Mouse (Mus musculus) liver, embryonic 12.5 days (tissue): ENCODE data around the gene Olfr731. TPM values are rescaled to one million over a fixed set of nuclear protein-coding genes. Genes with fewer than 3 reads are reported as not detected.

Experiments used
- ATAC-seq: fragments of 200-750 bp; cut with Nextera tagmentation; 2 replicates; pipeline ENCODE4 v1.8.0; 2017; ENCODE audit warnings: moderate number of reproducible peaks, mild to moderate bottlenecking, moderate library complexity
- H3K27ac ChIP-seq: fragments of 300-500 bp; sonication (generic); 2 replicates; pipeline ENCODE4 v1.5.1; 2016; ENCODE audit warnings: mild to moderate bottlenecking
- H3K27me3 ChIP-seq: fragments of 300-500 bp; sonication (generic); replicated peaks from 2 replicates; pipeline ENCODE4 v1.6.1; 2016; ENCODE audit warnings: mild to moderate bottlenecking, moderate library complexity
- H3K36me3 ChIP-seq: fragments of 300-500 bp; sonication (generic); 2 replicates; pipeline ENCODE4 v1.6.1; 2016; ENCODE audit warnings: mild to moderate bottlenecking, moderate library complexity
- H3K4me1 ChIP-seq: fragments of 300-500 bp; sonication (generic); 2 replicates; pipeline ENCODE4 v1.6.1; 2016
- H3K4me2 ChIP-seq: fragments of 300-500 bp; sonication (generic); 2 replicates; pipeline ENCODE4 v1.6.1; 2016; ENCODE audit warnings: mild to moderate bottlenecking, moderate library complexity
- H3K4me3 ChIP-seq: fragments of 300-500 bp; sonication (generic); 2 replicates; pipeline ENCODE4 v1.5.1; 2016; ENCODE audit warnings: mild to moderate bottlenecking, moderate library complexity
- H3K9ac ChIP-seq: fragments of 300-500 bp; sonication (generic); 2 replicates; pipeline ENCODE4 v1.6.1; 2016; ENCODE audit warnings: mild to moderate bottlenecking, moderate library complexity
- H3K9me3 ChIP-seq: fragments of 300-500 bp; sonication (generic); replicated peaks from 2 replicates; pipeline ENCODE4 v1.6.1; 2016; ENCODE audit warnings: mild to moderate bottlenecking, moderate library complexity
- WGBS: fragments of 180-500 bp; shearing (Covaris S2); methylation state at CpG from one replicate; pipeline ENCODE4 v1.1.7; 2016; ENCODE audit not compliant: insufficient replicate concordance; 5-methylcytosine and 5-hydroxymethylcytosine counted together
- polyA plus RNA-seq: library from polyadenylated mRNA; unstranded; fragments of >200 nt; fragmentation: Nextera tagmentation; extraction: Ambion mirVana; gene quantifications from 2 replicates; pipeline ENCODE4 v1.2.1, GENCODE M21; 2016

Olfr731 gene
- not detected in 2 replicates for polyA plus RNA-seq

- no peak within 1 kb of the TSS for H3K4me2 ChIP-seq
- no peaks in the 10 kb centered on the region for H3K9me3 ChIP-seq
- 60% methylated on average over 4 of the region's 4 CpGs for WGBS
- H3K27ac ChIP-seq: no peak within 1 kb of the TSS
- H3K9ac ChIP-seq: no peak within 1 kb of the TSS
- no peak within 1 kb of the TSS for H3K4me3 ChIP-seq
- no peaks in the 10 kb centered on the region for H3K36me3 ChIP-seq
- no peaks in the 10 kb centered on the region for H3K4me1 ChIP-seq
- no peaks in the 10 kb centered on the region for H3K27me3 ChIP-seq
- ATAC-seq: no peak
Measured at GRCm38 (mm10) chr14:50241766-50242165, at the start of gene Olfr731. Gene Olfr731 (minus strand): TSS chr14:50241866.

- Histone ChIP-seq H3K36me3 (no peaks in the 10 kb centered on the region), H3K4me1 (no peaks in the 10 kb centered on the region), H3K9me3 (no peaks in the 10 kb centered on the region), H3K27me3 (no peaks in the 10 kb centered on the region), H3K27ac (no peak within 1 kb of the TSS), H3K4me2 (no peak within 1 kb of the TSS), H3K4me3 (no peak within 1 kb of the TSS), H3K9ac (no peak within 1 kb of the TSS)
- WGBS: 83% methylated on average over 1 of the region's 1 CpGs
- no peak for ATAC-seq
Measured at GRCm38 (mm10) chr14:50284106-50284505, 42.4 kb upstream of the Olfr731 start, which contains the start of gene Olfr732. Gene Olfr732 (minus strand): TSS chr14:50284206.

- Histone ChIP-seq H3K36me3 (no peaks in the 10 kb centered on the region), H3K4me3 (no peak within 1 kb of the TSS), H3K4me1 (no peaks in the 10 kb centered on the region), H3K9me3 (no peaks in the 10 kb centered on the region), H3K27me3 (no peaks in the 10 kb centered on the region), H3K4me2 (no peak within 1 kb of the TSS), H3K27ac (no peak within 1 kb of the TSS), H3K9ac (no peak within 1 kb of the TSS)
- WGBS: 50% methylated on average over 1 of the region's 1 CpGs
- ATAC-seq: no peak
Measured at GRCm38 (mm10) chr14:50188098-50188497, 53.6 kb downstream of the Olfr731 start, which contains the start of gene Olfr730. Gene Olfr730 (minus strand): TSS chr14:50188198.

Other genes with a start within 250 kb of the Olfr731 start
- not detected in 2 replicates for gene Olfr725, start 201.5 kb downstream of the Olfr731 start, polyA plus RNA-seq
- gene Olfr726, start 150.9 kb downstream of the Olfr731 start, polyA plus RNA-seq: not detected in 2 replicates
- not detected in 2 replicates for gene Olfr727, start 118.7 kb downstream of the Olfr731 start, polyA plus RNA-seq
- not detected in 2 replicates for gene Olfr728, start 99.2 kb downstream of the Olfr731 start, polyA plus RNA-seq
- not detected in 2 replicates for gene Olfr729, start 89.0 kb downstream of the Olfr731 start, polyA plus RNA-seq
- not detected in 2 replicates for gene Olfr730, start 53.7 kb downstream of the Olfr731 start, polyA plus RNA-seq
- gene Olfr732, start 42.3 kb upstream of the Olfr731 start, polyA plus RNA-seq: not detected in 2 replicates
- gene Olfr733, start 59.7 kb upstream of the Olfr731 start, polyA plus RNA-seq: not detected in 2 replicates
- gene Olfr734, start 84.9 kb upstream of the Olfr731 start, polyA plus RNA-seq: not detected in 2 replicates
- gene Olfr735, start 107.0 kb upstream of the Olfr731 start, polyA plus RNA-seq: not detected in 2 replicates
- gene Tlr11, start 116.0 kb upstream of the Olfr731 start, polyA plus RNA-seq: not detected in 2 replicates
- gene Olfr736, start 139.3 kb upstream of the Olfr731 start, polyA plus RNA-seq: not detected in 2 replicates
- not detected in 2 replicates for gene Olfr738, start 165.7 kb upstream of the Olfr731 start, polyA plus RNA-seq
- not detected in 2 replicates for gene Olfr739, start 176.8 kb upstream of the Olfr731 start, polyA plus RNA-seq
- not detected in 2 replicates for gene Olfr740, start 203.7 kb upstream of the Olfr731 start, polyA plus RNA-seq
- gene Olfr741, start 230.9 kb upstream of the Olfr731 start, polyA plus RNA-seq: not detected in 2 replicates